Mouse (Mus musculus) spleen, adult 2 months (tissue): ENCODE measurements around the gene Arhgap33.

Experiments used
- CTCF ChIP-seq: fragments of 200-500 bp; IDR thresholded peaks from 2 replicates; pipeline ENCODE4 v1.5.1; 2011; ENCODE audit warnings: mild to moderate bottlenecking, inconsistent platforms; ENCODE audit not compliant: insufficient read depth, insufficient read length, insufficient replicate concordance; ENCODE audit errors: extremely low read depth
- POLR2A ChIP-seq: fragments of 200-500 bp; IDR thresholded peaks from 2 replicates; pipeline ENCODE4 v1.6.1; 2011; ENCODE audit warnings: low read depth, low read length, inconsistent platforms

DNA sequence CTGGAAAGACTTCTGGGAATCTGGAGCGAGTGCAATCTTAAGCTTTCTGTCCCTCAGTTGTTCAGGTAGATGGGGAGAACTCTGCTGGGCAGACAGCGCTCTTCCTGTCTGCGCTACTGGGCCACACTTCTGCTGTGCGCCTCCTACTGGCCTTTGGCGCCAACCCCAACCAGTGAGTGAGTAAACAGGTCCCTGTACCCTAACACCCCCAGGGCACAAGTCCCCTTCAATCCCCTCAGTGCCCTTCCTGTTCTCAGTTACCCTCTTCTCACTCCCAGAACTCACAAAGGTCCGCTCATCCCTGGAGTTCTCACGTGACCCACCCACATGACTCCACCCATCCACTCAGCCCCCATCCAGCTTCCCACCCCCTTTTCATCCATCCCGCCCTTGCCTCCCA lies 16.5 kb downstream of the Arhgap33 start:
- no peak for TF ChIP-seq POLR2A
- TF ChIP-seq CTCF = no peak
